Mouse (Mus musculus): ENCODE data around the gene Slxl1.
"Not testable (repeated sequence)": the region's sequence is repeated elsewhere in the genome, so short reads cannot be mapped to it uniquely, and the experiment has no call there.

Slxl1 gene

DNA sequence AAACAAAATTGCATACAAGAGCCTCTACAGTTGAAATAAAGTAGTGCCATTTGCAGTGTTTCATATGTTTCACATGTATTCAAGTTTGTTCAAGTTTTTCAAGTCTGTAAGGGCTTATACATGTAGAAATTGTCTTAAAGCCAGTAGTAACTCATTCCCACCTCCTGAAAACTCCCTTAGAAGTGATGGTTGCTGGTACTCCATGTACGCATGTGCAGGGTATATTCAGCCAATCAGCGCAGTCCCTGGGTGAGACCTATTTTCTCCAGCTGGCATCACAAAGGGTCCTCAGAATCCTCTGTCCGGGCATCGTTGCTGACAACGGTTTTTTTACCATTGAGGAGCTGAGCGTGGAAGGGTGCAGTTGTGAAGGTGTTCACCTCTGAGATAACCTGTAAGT lies at the start of gene Slxl1:
TSS of gene Slxl1 (plus strand) at position 301 of the 400 bp plus-strand sequence.
- not testable (repeated sequence) for DNase-seq (ENCODE audit: low spot score in 2 of 2)

All from urinary bladder, postnatal 36 days (tissue).